Mouse (Mus musculus): ENCODE measurements around the gene Tead4.

GRCm38 (mm10) chr6:128301891-128302290 lies 1.3 kb upstream of the Tead4 start:
- no peak for TF ChIP-seq EP300 (IDR thresholded peaks at IDR 0.05; ENCODE audit: low read depth)
- no peak for TF ChIP-seq CTCF (IDR thresholded peaks at IDR 0.05; ENCODE audit: low read depth)

Data from liver, postnatal 0 days (tissue).